In genomic region chr11:29538201-29538600, GRCm38 (mm10) we compare ENCODE assay signal across 38 mouse cellular contexts. TPM values are rescaled to one million over a fixed set of nuclear protein-coding genes. Genes with fewer than 3 reads are reported as not detected.
"Had no signal": no experiment of that assay in that cellular context is flagged by ENCODE, and none has a peak within 500 bp of the region (broad histone marks: within the 10 kb centered on the region; RNA-seq: fewer than 3 reads in every experiment).

No protein-coding gene starts in this region.

- H3K9me3 ChIP-seq: heart, embryonic 10.5 days; heart, embryonic 12.5 days; heart, embryonic 13.5 days; heart, embryonic 15.5 days; hindbrain, embryonic 10.5 days; hindbrain, embryonic 12.5 days; hindbrain, embryonic 13.5 days; hindbrain, embryonic 15.5 days; intestine, embryonic 15.5 days; kidney, embryonic 15.5 days had no signal

- H3K4me1 ChIP-seq: heart, embryonic 10.5 days; heart, embryonic 12.5 days; heart, embryonic 13.5 days; heart, embryonic 15.5 days; hindbrain, embryonic 10.5 days; hindbrain, embryonic 12.5 days; hindbrain, embryonic 13.5 days; hindbrain, embryonic 15.5 days; intestine, embryonic 15.5 days; kidney, embryonic 15.5 days had no signal

- H3K4me3 ChIP-seq: heart, embryonic 10.5 days; heart, embryonic 12.5 days; heart, embryonic 13.5 days; heart, embryonic 15.5 days; hindbrain, embryonic 10.5 days; hindbrain, embryonic 12.5 days; hindbrain, embryonic 13.5 days; hindbrain, embryonic 15.5 days; intestine, embryonic 15.5 days; kidney, embryonic 15.5 days; layer of hippocampus, adult 2 months had no signal

- H3K9ac ChIP-seq: heart, embryonic 12.5 days; heart, embryonic 13.5 days; heart, embryonic 15.5 days; hindbrain, embryonic 12.5 days; hindbrain, embryonic 13.5 days; hindbrain, embryonic 14.5 days; hindbrain, embryonic 15.5 days; intestine, embryonic 15.5 days; kidney, embryonic 15.5 days had no signal

- DNase-seq: heart, postnatal 10 days; heart, postnatal 14 days; heart, postnatal 36 days; heart, postnatal 4 days; kidney, adult 11 months; kidney, adult 18-20 months; kidney, adult 2 months; kidney, adult 8-10 months; kidney, adult 9 months; kidney, postnatal 10 days; kidney, postnatal 14 days; kidney, postnatal 25 days; kidney, postnatal 36 days; kidney, postnatal 4 days; layer of hippocampus, adult 9-11 months; layer of hippocampus, postnatal 36 days had no signal

- H3K27ac ChIP-seq: heart, embryonic 10.5 days; heart, embryonic 13.5 days; heart, embryonic 15.5 days; hindbrain, embryonic 10.5 days; hindbrain, embryonic 12.5 days; hindbrain, embryonic 13.5 days; hindbrain, embryonic 14.5 days; hindbrain, embryonic 15.5 days; hindbrain, postnatal 0 days; intestine, embryonic 15.5 days; kidney, embryonic 15.5 days; kidney, postnatal 0 days; layer of hippocampus, adult 2 months had no signal

- ATAC-seq: hindbrain, embryonic 16.5 days; hindbrain, postnatal 0 days; inflammation-experienced regulatory T-cells, adult 6 months; intestine, embryonic 15.5 days; intestine, embryonic 16.5 days; intestine, postnatal 0 days had no signal

- H3K27me3 ChIP-seq: heart, embryonic 12.5 days; heart, embryonic 13.5 days; heart, embryonic 15.5 days; hindbrain, embryonic 12.5 days; hindbrain, embryonic 13.5 days; hindbrain, embryonic 15.5 days; intestine, embryonic 15.5 days; kidney, embryonic 15.5 days had no signal

RNA-seq across cellular contexts. Expression of gene Clhc1, which starts 9.5 kb away (rescaled TPM):
- total RNA-seq: heart, adult 8-10 months; heart, postnatal 10 days; heart, postnatal 14 days; heart, postnatal 25 days; heart, postnatal 36 days; hematopoietic stem cell, adult 5-6 weeks; hindbrain, postnatal 0 days had no signal
- polyA plus RNA-seq: hindbrain, embryonic 12.5 days; intestine, embryonic 15.5 days; intestine, postnatal 0 days; kidney, embryonic 15.5 days; large intestine, adult 2 months had no signal
